Mouse (Mus musculus) heart, adult 10 weeks (tissue): ENCODE data around the gene Gstt4. TPM values are rescaled to one million over a fixed set of nuclear protein-coding genes. Genes with fewer than 3 reads are reported as not detected.

Experiments
- polyA plus RNA-seq: library from polyadenylated mRNA; stranded (reverse); fragments of 350-450 nt; fragmentation: Illumina TruSeq; extraction: RNeasy Lipid Tissue Mini Kit (QIAGEN cat#74804); gene quantifications from one replicate; pipeline ENCODE4 v1.2.3, GENCODE M21; 2014; ENCODE audit warnings: low read depth, low replicate concordance

Gstt4 gene
- polyA plus RNA-seq: not detected

GRCm38 (mm10) chr10:75822443-75822842 lies at the start of gene Gstt4:
TSS of gene Gstt4 (minus strand) at chr10:75822543.

GRCm38 (mm10) chr10:75859786-75860470 lies 37.6 kb upstream of the Gstt4 start, which contains the start of gene Mif:
TSS of gene Mif (minus strand) at chr10:75860240.

GRCm38 (mm10) chr10:75837248-75837759 lies 15.0 kb upstream of the Gstt4 start, which contains the start of gene Gstt2:
TSS of gene Gstt2 (minus strand) at chr10:75837424.

GRCm38 (mm10) chr10:75798176-75798696 lies 24.1 kb downstream of the Gstt4 start, which contains the start of gene Gstt1:
TSS of gene Gstt1 (minus strand) at chr10:75798584.

GRCm38 (mm10) chr10:75780769-75781578 lies 41.4 kb downstream of the Gstt4 start, which contains the start of the genes Gm20441 and Gstt3:
TSS of gene Gm20441 (minus strand) at chr10:75780954.
TSS of gene Gstt3 (minus strand) at chr10:75781414.

GRCm38 (mm10) chr10:75772795-75773664 lies 49.3 kb downstream of the Gstt4 start, which contains the start of gene Ddt:
TSS of gene Ddt (minus strand) at chr10:75773414.

Other genes with a start within 250 kb of the Gstt4 start
- gene Ggt5, start 233.2 kb downstream of the Gstt4 start, polyA plus RNA-seq: 6.0 TPM
- 2.1 TPM for gene Susd2, start 178.5 kb downstream of the Gstt4 start, polyA plus RNA-seq
- 16.5 TPM for gene Cabin1, start 58.2 kb downstream of the Gstt4 start, polyA plus RNA-seq
- gene Ddt, start 49.1 kb downstream of the Gstt4 start, polyA plus RNA-seq: 148 TPM
- gene Gm20441, start 41.6 kb downstream of the Gstt4 start, polyA plus RNA-seq: not detected
- gene Gstt3, start 41.1 kb downstream of the Gstt4 start, polyA plus RNA-seq: 4.7 TPM
- 37.9 TPM for gene Gstt1, start 24.0 kb downstream of the Gstt4 start, polyA plus RNA-seq
- 20.2 TPM for gene Gstt2, start 14.9 kb upstream of the Gstt4 start, polyA plus RNA-seq
- 174 TPM for gene Mif, start 37.7 kb upstream of the Gstt4 start, polyA plus RNA-seq
- gene Derl3, start 70.9 kb upstream of the Gstt4 start, polyA plus RNA-seq: 0.73 TPM
- 25.2 TPM for gene Smarcb1, start 99.1 kb upstream of the Gstt4 start, polyA plus RNA-seq
- 1,332 TPM for gene Chchd10, start 110.6 kb upstream of the Gstt4 start, polyA plus RNA-seq
- gene Mmp11, start 114.0 kb upstream of the Gstt4 start, polyA plus RNA-seq: 9.6 TPM
- not detected for gene Gm867, start 118.1 kb upstream of the Gstt4 start, polyA plus RNA-seq
- gene Vpreb3, start 120.5 kb upstream of the Gstt4 start, polyA plus RNA-seq: not detected
- not detected for gene Gm5134, start 132.0 kb upstream of the Gstt4 start, polyA plus RNA-seq
- gene Zfp280b, start 210.1 kb upstream of the Gstt4 start, polyA plus RNA-seq: 4.6 TPM